Mouse (Mus musculus): Measurements from ENCODE around the gene Spsb1.

- TF ChIP-seq CTCF (IDR thresholded peaks at IDR 0.05; ENCODE audit: insufficient read depth, low read length): no peak
- no peak for TF ChIP-seq POLR2A (IDR thresholded peaks at IDR 0.05; ENCODE audit: borderline replicate concordance, extremely low read depth, low read depth, low read length)
These were observed 35.5 kb upstream of the Spsb1 start for GRCm38 (mm10) chr4:149990212-149990953.

All from lung, adult 2 months (tissue).